Mouse (Mus musculus) c-Kit-positive CD71-positive TER-119-negative erythroid progenitor cells, embryonic 14.5 days (primary cell): ENCODE measurements around the gene Tdrd7.

ENCODE experiments used
- DNase-seq: peaks from one replicate; pipeline ENCODE4 v3.0.0-alpha.2; 2013; ENCODE audit warnings: low read depth

Gene Tdrd7

DNA sequence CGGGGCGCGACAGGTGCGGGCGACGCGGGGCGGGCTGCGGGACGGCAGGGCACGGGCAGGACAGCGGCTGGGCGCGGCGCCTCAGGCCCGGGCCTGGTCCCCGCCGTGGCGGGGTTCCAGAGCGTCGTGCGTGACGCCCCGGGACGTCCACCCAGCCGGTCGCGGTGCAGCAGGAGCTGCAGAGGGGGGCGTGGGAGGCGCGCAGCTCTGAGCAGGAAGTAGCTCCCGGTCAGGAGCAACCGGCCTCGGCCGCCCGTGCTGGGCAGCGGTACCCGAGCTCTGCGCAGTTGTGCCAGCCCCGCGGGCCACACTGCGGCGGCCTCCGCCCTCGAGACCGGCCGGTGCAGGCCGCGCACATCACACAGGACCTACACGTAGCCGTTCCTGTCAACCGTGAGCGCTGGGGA lies 7.3 kb downstream of the Tdrd7 start:
- no peak for DNase-seq

- no peak for DNase-seq
Observed at GRCm38 (mm10) chr4:45972951-45973350, 7.8 kb downstream of the Tdrd7 start.

- DNase-seq: no peak
Observed at GRCm38 (mm10) chr4:45976931-45977667, 12.0 kb downstream of the Tdrd7 start.

DNA sequence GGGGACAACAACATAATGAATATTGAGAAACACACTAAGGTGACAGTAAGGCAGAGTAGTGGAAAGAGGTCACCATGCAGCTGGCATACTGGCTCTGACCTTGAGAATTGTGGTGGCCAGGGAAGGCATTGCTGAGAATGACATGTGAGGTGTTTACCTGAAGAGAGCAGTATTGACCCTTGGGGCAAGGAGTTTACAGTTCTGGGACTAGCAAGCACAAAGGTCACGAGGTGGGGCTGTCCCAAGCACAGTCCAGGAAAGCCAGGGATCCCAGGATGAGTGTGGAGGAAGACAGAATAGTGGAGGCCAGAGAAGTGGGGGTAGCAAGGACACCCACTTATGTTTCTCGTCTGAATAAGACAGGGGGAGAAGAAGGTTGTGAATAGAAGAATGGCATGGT lies 14.8 kb downstream of the Tdrd7 start:
- DNase-seq: no peak

DNA sequence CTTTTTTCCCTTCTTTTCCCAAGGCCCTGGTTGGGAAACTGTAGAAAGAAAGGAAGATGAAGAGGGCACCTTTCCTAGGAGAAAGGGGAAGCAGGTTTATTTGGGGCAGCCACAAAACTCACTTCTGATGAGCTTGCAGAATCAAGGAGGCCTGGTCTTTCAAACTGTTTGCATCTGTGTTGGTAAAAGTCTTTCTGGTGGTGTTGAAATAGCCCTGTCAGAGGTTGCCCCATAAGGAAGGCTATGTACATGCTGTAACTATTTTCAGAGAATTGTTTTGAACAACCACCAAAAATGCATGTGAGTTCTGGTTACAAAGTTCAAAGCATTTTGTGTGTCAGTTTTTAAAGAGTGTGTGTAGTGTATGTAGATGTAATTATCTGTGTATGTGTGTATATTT lies 15.9 kb downstream of the Tdrd7 start:
- DNase-seq: no peak

DNA sequence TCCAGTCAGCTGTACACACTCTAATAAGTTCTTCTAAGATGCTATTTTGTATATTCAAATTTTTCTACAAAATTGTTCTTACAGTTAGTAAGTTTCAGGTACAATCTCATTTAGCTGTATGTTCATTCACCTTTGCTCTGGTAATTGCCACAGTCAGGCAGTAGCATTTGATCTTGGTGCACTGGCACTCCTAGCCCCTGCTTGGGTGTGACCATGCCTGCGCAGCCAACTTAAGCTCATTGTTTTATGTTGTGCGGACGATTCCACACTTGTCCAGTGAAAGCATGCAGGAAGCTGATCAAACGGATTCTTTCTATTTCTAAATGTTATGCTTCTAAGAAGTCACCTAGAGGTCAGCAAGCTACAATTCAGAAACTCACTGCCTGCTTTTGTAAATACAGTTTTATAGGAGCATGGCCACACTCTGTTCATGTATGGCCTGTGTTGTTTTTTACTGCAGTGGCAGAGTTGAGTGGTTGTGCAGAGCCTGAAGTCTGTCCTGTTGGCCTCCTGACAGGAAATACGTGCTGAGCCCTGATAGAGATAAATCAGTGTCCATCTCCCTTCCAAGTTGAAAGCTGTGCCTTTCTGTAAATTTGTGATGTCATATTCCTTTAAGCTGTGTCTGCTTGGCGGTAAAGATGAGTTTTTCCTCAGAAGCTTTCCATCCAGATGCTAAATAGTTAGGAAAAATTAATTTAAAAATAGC lies 25.4 kb downstream of the Tdrd7 start:
- no peak for DNase-seq

- no peak for DNase-seq
Observed at GRCm38 (mm10) chr4:45998536-45998935, 33.4 kb downstream of the Tdrd7 start.

DNA sequence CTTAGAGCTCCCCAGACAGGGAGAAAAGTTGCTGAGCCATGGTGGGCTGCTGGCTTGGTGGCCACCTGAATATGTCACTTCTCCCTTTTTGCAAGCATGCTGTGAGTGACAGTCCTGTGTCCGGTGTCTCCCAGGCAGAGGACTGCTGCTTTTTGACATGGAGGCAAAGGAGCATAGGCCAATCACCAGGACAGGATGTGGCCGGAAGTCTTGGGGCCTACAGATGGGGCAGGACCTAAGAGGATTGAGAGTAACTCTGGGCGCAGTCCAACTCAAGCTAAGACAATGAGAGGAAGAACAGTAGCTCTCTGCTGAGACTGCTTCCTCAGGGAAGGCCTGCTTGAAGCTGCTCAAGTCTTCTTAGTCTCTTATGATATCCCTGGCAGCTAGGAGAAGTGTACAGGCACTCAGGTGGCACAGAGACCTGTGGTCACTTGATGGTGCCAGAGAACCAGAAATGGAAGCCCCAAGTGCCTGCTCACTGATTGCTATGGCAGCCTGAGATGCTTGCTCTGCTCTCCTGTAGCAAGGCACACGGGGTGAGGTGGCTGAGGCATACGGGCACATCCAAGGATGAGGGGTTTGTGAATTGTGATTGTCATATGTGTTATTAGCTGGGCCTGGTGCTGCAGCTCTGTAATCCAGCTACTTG lies 43.1 kb downstream of the Tdrd7 start:
- DNase-seq: no peak

GRCm38 (mm10) chr4:46011698-46012097 lies 46.6 kb downstream of the Tdrd7 start:
- no peak for DNase-seq

- DNase-seq: no peak
Observed at GRCm38 (mm10) chr4:46015605-46016004, 50.5 kb downstream of the Tdrd7 start.

DNA sequence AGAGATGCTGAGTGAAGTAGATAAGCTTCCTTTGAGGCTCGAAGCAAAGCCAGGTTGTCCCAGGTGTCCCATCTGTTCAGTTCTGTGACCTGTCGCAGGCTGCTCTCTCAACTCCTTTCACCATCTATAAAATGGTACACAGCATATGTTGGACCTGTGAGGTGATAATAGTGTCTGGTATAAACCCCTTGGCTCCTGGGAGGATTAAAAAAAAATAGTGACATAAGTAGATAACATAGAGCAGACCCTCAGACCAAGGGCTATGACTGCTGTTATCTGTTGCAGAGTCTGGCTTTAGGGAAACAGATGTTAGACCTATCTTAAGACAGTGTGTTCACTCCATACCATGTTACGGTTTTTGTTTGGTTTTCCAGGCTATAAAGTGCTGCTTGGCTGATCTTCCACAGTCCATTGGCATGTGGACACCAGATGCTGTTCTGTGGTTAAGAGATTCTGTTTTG lies 57.9 kb downstream of the Tdrd7 start:
- peak; percentile 41 for DNase-seq

GRCm38 (mm10) chr4:46025893-46026292 lies 60.8 kb downstream of the Tdrd7 start:
- no peak for DNase-seq

DNA sequence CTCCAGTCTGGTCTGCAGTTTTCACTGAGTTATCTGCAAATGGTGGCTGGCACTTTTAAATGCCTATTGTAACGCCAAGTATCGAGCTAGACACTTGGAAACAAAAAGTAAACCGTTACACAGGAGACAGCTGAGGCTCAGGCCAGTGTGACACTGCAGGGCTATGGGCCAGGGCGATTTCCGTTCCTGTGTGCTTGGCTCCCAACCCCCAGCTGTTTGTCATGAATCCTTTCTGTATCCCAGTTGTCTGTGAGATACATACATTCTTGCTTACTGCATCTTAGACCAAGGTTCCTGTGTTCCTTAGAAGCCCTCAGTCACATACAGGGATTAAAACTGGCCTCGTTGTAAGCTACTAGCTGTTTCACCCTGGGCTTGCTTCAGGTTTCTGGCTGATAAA lies 63.1 kb downstream of the Tdrd7 start:
- DNase-seq: no peak

GRCm38 (mm10) chr4:46028781-46029180 lies 63.6 kb downstream of the Tdrd7 start:
- no peak for DNase-seq

DNA sequence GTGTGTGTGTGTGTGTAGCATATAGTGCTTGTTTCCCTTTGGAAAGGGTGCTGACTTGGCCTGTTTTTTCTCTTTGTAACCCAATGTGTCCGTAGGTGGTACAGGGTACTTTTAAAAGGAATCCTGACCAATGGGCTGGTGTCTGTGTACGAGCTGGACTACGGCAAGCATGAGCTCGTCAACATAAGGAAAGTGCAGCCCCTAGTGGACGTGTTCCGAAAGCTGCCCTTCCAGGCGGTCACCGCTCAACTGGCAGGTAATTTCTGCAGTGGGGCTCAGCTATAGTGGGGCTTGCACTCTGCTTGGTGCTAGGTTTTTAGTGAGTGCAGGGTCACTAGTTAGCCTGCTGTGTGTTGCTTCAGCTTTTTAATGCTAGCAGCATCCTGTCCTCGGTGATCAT lies 64.4 kb downstream of the Tdrd7 start:
- DNase-seq: no peak

GRCm38 (mm10) chr4:46032448-46032847 lies 67.3 kb downstream of the Tdrd7 start:
- no peak for DNase-seq

DNA sequence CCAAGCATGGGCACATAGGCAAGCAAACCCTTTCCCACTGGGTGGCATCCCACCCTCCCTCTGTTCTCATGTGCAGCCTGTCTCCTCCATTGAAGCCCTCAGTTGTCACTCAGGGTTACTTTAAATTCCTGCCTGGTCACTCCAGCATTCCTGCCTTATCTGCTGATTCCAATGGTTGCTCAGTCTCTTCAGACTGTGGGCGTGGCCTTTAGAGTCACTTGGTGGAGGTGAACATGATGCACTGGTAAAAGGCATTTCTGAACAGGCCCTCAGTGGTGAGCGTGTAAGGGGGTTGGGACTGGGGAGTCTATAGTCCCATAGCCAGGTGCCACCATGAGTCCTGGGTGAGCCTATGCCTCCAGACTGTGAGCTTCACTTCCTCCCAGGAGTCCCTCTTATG lies 68.1 kb downstream of the Tdrd7 start:
- no peak for DNase-seq

DNA sequence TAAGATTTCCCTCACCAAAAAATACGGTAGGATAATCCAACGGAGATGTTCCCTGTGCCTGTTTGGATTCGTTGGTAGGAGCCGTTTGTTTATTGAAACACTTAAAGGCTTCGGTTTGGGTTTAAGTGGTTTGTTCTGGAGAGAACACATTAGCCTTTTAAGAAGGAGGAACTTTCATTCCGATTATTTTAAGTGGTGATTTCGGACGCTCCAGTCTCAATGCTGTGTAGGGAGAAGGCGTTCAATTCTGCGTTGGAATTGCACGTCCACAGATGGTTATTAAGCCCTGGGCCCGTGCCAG lies 73.4 kb downstream of the Tdrd7 start:
- DNase-seq: no peak

DNA sequence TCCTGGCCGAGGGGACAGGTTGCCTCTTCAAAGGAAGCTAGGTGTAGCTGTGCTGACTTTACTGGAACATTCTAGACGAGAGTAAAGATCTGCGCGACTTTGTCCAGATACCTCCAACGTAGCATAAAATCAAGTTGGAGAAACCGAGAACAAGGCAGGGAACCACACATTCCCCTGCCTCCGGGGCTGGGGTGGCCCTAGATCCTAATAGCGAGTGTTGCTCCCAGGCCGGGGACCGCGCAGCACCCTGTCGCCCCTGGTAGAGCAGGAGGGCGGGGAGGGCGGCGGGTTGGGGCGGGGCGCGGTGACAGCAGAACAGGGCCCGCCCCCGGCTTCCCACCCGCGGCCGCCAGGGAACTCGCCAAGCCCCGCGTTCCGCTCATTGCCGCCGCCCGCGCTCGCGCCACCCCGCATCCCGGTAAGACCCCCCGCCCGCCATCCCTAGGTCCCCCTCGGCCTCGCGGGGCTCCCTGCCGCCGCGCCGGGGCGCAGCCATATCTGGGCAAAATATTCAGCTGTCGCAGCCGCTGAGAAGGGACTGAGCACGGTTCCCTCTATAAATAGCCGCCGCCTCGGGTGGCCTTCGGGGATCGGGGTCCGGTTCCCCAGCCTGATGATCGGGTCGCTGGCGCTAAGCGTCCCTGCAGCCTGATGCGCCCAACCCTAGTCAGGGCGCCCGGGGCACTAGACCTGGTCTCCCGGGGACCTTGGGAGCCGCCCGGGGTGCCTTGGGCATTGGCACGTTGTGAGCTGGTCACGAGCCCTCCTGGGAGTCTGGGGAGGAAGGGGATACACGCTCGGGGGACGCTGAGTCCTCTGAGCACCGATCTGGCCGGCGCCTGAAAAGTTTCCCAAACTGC lies 74.0 kb downstream of the Tdrd7 start, which contains the start of gene Tmod1:
Gene Tmod1 (plus strand): TSS at position 44 of the 860 bp plus-strand sequence.
- peak; percentile 52 for DNase-seq

DNA sequence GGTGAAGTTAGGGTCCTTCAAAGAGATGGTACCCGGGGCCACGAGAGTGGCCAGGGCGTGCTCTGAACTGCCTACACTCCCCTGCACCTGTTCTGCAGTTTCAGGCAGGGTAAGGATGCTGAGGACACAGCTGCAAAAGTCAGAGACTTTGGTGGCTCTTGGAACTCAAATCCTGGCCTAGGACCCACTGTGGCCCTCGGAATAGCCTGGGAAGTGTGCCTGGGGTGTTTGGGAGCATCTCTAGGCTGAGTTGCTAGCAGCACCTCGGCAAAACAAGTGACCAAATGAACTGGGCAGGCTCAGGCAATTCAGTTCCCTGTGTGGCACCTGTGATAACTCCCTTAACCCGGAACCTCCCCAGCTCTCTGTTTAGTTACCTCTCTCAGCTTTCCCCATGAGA lies 74.8 kb downstream of the Tdrd7 start:
- peak; percentile 23 for DNase-seq

GRCm38 (mm10) chr4:46040594-46041192 lies 75.6 kb downstream of the Tdrd7 start:
- DNase-seq: peak; percentile 92
